Mouse (Mus musculus) T-helper 2 cell (primary cell): ENCODE results near the gene Plin4.

Experiments used
- in situ Hi-C: fragments of 300-600 bp; cut with MboI, MseI; formaldehyde crosslinking; loops from one replicate; pipeline ENCODE4 v1.15.1; 2025; ENCODE audit warnings: high pct_unique_total_duplicates

Plin4 gene

DNA sequence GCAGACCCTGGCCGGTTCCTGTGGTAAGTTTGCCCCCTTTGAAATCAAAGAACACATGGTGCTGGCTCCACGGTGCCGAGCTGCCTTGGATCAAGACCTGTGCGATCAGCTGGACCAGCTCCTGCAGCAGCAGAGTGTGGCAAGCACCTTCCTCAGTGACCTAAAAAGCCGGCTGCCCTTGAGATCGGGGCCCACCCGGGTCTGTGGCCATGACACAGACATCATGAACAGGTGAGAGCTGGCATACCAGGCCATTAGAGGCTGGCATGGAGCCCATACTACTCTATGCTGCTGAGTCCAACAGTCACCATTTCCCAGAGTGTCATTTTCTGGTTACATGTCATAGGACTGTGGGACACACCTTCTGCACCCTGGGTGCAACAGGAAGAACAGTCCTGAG lies 47.5 kb downstream of the Plin4 start:
- in situ Hi-C loops, result no loop called here

DNA sequence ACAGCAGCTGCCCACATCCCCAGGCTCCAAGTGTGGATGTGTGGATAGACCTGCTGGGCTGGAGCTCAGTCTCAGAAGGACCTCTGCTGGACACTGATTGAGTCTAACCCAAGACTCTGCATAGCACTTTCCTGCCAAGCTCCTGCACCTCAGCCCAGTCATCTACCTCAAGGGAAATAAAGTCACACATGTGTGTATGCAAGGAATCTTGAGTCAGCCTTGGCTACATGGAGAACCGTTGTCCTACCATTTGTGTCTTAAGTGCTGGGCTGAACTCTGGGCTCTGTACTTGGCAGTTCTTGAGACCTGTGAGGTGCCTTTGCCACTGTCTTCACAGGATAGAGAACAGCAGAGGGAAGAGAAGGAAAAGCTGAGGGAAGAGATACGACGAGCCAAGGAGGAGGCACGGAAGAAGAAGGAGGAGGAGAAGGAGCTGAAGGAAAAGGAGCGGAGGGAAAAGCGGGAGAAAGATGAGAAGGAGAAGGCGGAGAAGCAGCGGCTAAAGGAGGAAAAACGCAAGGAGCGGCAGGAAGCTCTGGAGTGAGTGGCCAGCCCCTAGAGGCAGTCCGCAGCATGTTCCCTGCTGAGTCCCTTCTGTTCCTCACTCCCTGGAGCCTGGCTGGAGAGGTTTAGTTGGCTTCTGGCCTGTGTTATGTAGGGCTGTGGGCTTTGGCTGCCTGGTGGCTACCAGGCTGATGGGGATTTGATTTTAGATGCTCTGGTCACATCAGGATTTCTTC lies 52.1 kb downstream of the Plin4 start:
- in situ Hi-C loops, result no loop called here

DNA sequence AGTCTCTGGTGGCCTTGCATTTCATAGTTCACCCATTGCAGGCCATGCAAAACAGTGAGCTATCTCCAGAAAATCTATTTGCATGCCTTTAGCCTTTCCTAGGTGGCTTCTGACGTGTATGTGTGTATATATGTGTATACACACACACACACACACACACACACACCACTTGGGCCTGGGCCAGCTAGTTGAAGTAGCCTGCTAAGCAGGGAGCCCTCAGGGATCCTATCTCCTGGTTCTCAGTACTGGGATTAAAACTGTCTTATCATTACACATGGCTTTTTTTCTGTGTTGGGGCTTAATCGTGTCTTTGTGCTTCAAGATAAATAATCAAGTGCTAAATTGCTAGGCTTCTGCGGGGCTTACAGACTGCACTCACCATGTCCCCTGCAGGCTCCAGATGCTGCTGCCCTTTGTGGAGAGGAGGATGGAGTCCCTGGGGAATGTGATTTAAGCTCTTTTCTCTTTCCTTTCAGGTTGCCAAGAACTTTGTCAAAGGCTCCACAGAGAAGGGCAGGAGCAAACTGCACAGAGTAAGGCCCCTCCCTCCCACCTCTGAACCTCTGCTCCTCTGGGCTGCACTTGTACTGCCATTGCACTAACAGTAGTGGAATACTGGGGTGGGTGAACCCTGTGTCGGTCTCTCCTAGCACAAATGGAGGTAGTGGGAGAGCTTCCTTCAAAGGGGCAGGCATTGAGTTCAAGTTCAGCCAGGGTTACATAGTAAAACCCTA lies 53.5 kb downstream of the Plin4 start:
- in situ Hi-C loops, result no loop called here

GRCm38 (mm10) chr17:56054938-56055337 lies 54.7 kb downstream of the Plin4 start:
- in situ Hi-C loops, result no loop called here

- in situ Hi-C loops, result no loop called here
Observed at GRCm38 (mm10) chr17:56051369-56051768, 58.2 kb downstream of the Plin4 start.
